Mouse (Mus musculus) gastrocnemius, postnatal 10 days (tissue): ENCODE results near the gene Slc25a19. TPM values are rescaled to one million over a fixed set of nuclear protein-coding genes. Genes with fewer than 3 reads are reported as not detected.
"Not testable (repeated sequence)": the region's sequence is repeated elsewhere in the genome, so short reads cannot be mapped to it uniquely, and the experiment has no call there.

Experiments used
- DNase-seq: peaks from one replicate; pipeline ENCODE4 v3.0.0; 2021; ENCODE audit warnings: mixed read lengths
- long read RNA-seq, 2 experiments: library from polyadenylated mRNA; stranded (forward); transcript quantifications; one replicate each; pipeline ENCODE4 v2.0.0; 2021
- total RNA-seq, 2 experiments: library from RNA; stranded (reverse); gene quantifications; 2 replicates each; pipeline ENCODE4 v1.2.3; 2021

Slc25a19 gene
- total RNA-seq, result 10 to 100 TPM; 39.7 to 40.0 TPM
- long read RNA-seq, experiment 1, transcript Slc25a19-201 (7 exons, 2,307 nt), result major isoform, 30 of 42 reads
- long read RNA-seq, experiment 1, partial matches to known transcripts, result 3 of 42 reads
- long read RNA-seq, experiment 1, other reads (novel, unspliced or antisense), result 9 of 42 reads
- long read RNA-seq, experiment 2, transcript Slc25a19-201 (7 exons, 2,307 nt), result major isoform, 46 of 61 reads
- long read RNA-seq, experiment 2, partial matches to known transcripts, result 5 of 61 reads
- long read RNA-seq, experiment 2, other reads (novel, unspliced or antisense), result 10 of 61 reads

- peak; percentile 96 for DNase-seq
These were observed at the start of gene Slc25a19 for GRCm38 (mm10) chr11:115627705-115628464. Gene Slc25a19, minus strand, starts transcription at chr11:115628295.

GRCm38 (mm10) chr11:115677511-115677910 lies 49.4 kb upstream of the Slc25a19 start:
- DNase-seq, result no peak

- DNase-seq, result no peak
These were observed 48.6 kb upstream of the Slc25a19 start for GRCm38 (mm10) chr11:115676738-115677137.

- DNase-seq, result no peak
These were observed 46.3 kb upstream of the Slc25a19 start for GRCm38 (mm10) chr11:115674235-115674865.

- no peak for DNase-seq
These were observed 45.6 kb upstream of the Slc25a19 start for GRCm38 (mm10) chr11:115673471-115674234.

- DNase-seq, result no peak
These were observed 44.3 kb upstream of the Slc25a19 start for GRCm38 (mm10) chr11:115672226-115672987.

GRCm38 (mm10) chr11:115670451-115671050 lies 42.5 kb upstream of the Slc25a19 start:
- peak; percentile 16 for DNase-seq

GRCm38 (mm10) chr11:115663676-115664335 lies 35.7 kb upstream of the Slc25a19 start:
- no peak for DNase-seq

GRCm38 (mm10) chr11:115660376-115660775 lies 32.3 kb upstream of the Slc25a19 start:
- no peak for DNase-seq

GRCm38 (mm10) chr11:115658521-115658920 lies 30.4 kb upstream of the Slc25a19 start:
- no peak for DNase-seq

- DNase-seq, result no peak
These were observed 26.0 kb upstream of the Slc25a19 start for GRCm38 (mm10) chr11:115654128-115654527.

GRCm38 (mm10) chr11:115653194-115653593 lies 25.1 kb upstream of the Slc25a19 start:
- no peak for DNase-seq

- DNase-seq, result no peak
These were observed 23.6 kb upstream of the Slc25a19 start for GRCm38 (mm10) chr11:115651680-115652079.

GRCm38 (mm10) chr11:115649706-115650105 lies 21.6 kb upstream of the Slc25a19 start:
- DNase-seq, result no peak

- peak; percentile 54 for DNase-seq
These were observed 19.4 kb upstream of the Slc25a19 start for GRCm38 (mm10) chr11:115647459-115647858.

- DNase-seq, result no peak
These were observed 18.3 kb upstream of the Slc25a19 start for GRCm38 (mm10) chr11:115646439-115646838.

- not testable (repeated sequence) for DNase-seq
These were observed 17.4 kb upstream of the Slc25a19 start for GRCm38 (mm10) chr11:115645498-115645897.

GRCm38 (mm10) chr11:115644308-115644707 lies 16.2 kb upstream of the Slc25a19 start:
- no peak for DNase-seq

- no peak for DNase-seq
These were observed 15.2 kb upstream of the Slc25a19 start for GRCm38 (mm10) chr11:115643265-115643664.

GRCm38 (mm10) chr11:115642705-115643104 lies 14.6 kb upstream of the Slc25a19 start:
- DNase-seq, result no peak

GRCm38 (mm10) chr11:115641664-115642036 lies 13.6 kb upstream of the Slc25a19 start:
- DNase-seq, result no peak
